Mouse (Mus musculus) embryonic facial prominence, embryonic 10.5 days (tissue): ENCODE measurements at regions not wholly inside any gene's neighbourhood (a gene's known extent, or its start where the extent isn't known, plus 50 kb on each side); places are given as distances from the start of the nearest gene placed in this dataset.

Experiments used
- DNase-seq: peaks from one replicate; pipeline ENCODE4 v3.0.0-alpha.2; 2017; ENCODE audit warnings: low spot score
- H3K27ac ChIP-seq: fragments of 300-500 bp; sonication (generic); replicated peaks from 2 replicates; pipeline ENCODE4 v1.5.1; 2016; ENCODE audit warnings: mild to moderate bottlenecking
- H3K27me3 ChIP-seq: fragments of 300-500 bp; sonication (generic); replicated peaks from 2 replicates; pipeline ENCODE4 v1.6.1; 2016; ENCODE audit warnings: low read depth, mild to moderate bottlenecking; ENCODE audit not compliant: poor library complexity, severe bottlenecking
- H3K36me3 ChIP-seq: fragments of 300-500 bp; sonication (generic); replicated peaks from 2 replicates; pipeline ENCODE4 v1.6.1; 2016; ENCODE audit warnings: mild to moderate bottlenecking, moderate library complexity
- H3K4me1 ChIP-seq: fragments of 300-500 bp; sonication (generic); 2 replicates; pipeline ENCODE4 v1.6.1; 2016
- H3K4me3 ChIP-seq: fragments of 300-500 bp; sonication (generic); 2 replicates; pipeline ENCODE4 v1.5.1; 2016; ENCODE audit warnings: mild to moderate bottlenecking, moderate library complexity
- H3K9me3 ChIP-seq: fragments of 300-500 bp; sonication (generic); 2 replicates; pipeline ENCODE4 v1.6.1; 2016; ENCODE audit warnings: mild to moderate bottlenecking
- WGBS: fragments of 180-500 bp; shearing (Covaris S2); methylation state at CpG from one replicate; pipeline ENCODE4 v1.1.7; 2016; 5-methylcytosine and 5-hydroxymethylcytosine counted together

- Histone ChIP-seq H3K9me3 (no peaks in the 10 kb centered on the region), H3K4me1 (no peaks in the 10 kb centered on the region), H3K27me3 (peaks cover 5% of the 10 kb centered on the region; the same call in 1 of the 2 replicates), H3K4me3 (no peak overlapping the region), H3K36me3 (no peaks in the 10 kb centered on the region), H3K27ac (no peak overlapping the region)
- WGBS = 80% methylated on average over 7 of the region's 7 CpGs
- no peak for DNase-seq
These were observed 192.4 kb upstream of the Mkln1 start for GRCm38 (mm10) chr6:31206106-31206505.

GRCm38 (mm10) chr6:31207231-31207630, 191.3 kb upstream of the Mkln1 start:
- H3K27ac ChIP-seq = no peak overlapping the region
- no peaks in the 10 kb centered on the region for H3K4me1 ChIP-seq
- H3K4me3 ChIP-seq = no peak overlapping the region
- H3K9me3 ChIP-seq = no peaks in the 10 kb centered on the region
- no peaks in the 10 kb centered on the region for H3K36me3 ChIP-seq
- 90% methylated on average over 12 of the region's 12 CpGs for WGBS
- peaks cover 5% of the 10 kb centered on the region; the same call in 1 of the 2 replicates for H3K27me3 ChIP-seq
- no peak for DNase-seq

DNA sequence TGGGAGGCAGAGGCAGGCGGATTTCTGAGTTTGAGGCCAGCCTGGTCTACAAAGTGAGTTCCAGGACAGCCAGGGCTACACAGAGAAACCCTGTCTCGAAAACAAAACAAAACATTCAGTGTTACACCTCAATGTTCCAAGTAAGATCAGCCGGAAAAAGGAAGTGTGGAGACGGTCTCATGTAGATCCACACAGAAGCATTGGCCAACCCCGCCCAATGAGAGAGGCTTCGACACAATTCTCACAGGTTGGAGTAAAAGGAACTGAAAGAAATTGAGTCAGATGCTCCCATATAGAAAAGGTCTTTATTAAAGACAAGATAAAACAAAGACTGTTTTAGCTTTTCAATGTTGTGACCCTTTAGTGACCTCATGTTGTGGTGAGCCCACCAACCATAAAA, 190.3 kb upstream of the Mkln1 start:
- no peaks in the 10 kb centered on the region for H3K36me3 ChIP-seq
- no peaks in the 10 kb centered on the region for H3K4me1 ChIP-seq
- WGBS = 94% methylated on average over 6 of the region's 6 CpGs
- no peaks in the 10 kb centered on the region for H3K9me3 ChIP-seq
- H3K27ac ChIP-seq = no peak overlapping the region
- H3K27me3 ChIP-seq = peaks cover 11% of the 10 kb centered on the region
- H3K4me3 ChIP-seq = no peak overlapping the region
- no peak for DNase-seq

GRCm38 (mm10) chr6:31209411-31210139, 189.0 kb upstream of the Mkln1 start:
- no peaks in the 10 kb centered on the region for H3K4me1 ChIP-seq
- H3K27me3 ChIP-seq = peaks cover 20% of the 10 kb centered on the region
- H3K27ac ChIP-seq = no peak overlapping the region
- 90% methylated on average over 15 of the region's 15 CpGs for WGBS
- no peaks in the 10 kb centered on the region for H3K36me3 ChIP-seq
- no peak overlapping the region for H3K4me3 ChIP-seq
- H3K9me3 ChIP-seq = no peaks in the 10 kb centered on the region
- DNase-seq = no peak

GRCm38 (mm10) chr6:31210209-31210714, 188.3 kb upstream of the Mkln1 start:
- H3K36me3 ChIP-seq = no peaks in the 10 kb centered on the region
- H3K27ac ChIP-seq = no peak overlapping the region
- peaks cover 26% of the 10 kb centered on the region for H3K27me3 ChIP-seq
- 78% methylated on average over 7 of the region's 7 CpGs for WGBS
- DNase-seq = no peak
- H3K4me1 ChIP-seq = no peaks in the 10 kb centered on the region
- no peaks in the 10 kb centered on the region for H3K9me3 ChIP-seq
- H3K4me3 ChIP-seq = no peak overlapping the region

GRCm38 (mm10) chr6:31211091-31211490, 187.4 kb upstream of the Mkln1 start:
- Histone ChIP-seq H3K27ac (no peak overlapping the region), H3K27me3 (peaks cover 34% of the 10 kb centered on the region), H3K9me3 (no peaks in the 10 kb centered on the region), H3K4me3 (no peak overlapping the region), H3K36me3 (no peaks in the 10 kb centered on the region), H3K4me1 (peaks cover 2% of the 10 kb centered on the region; the same call in 1 of the 2 replicates)
- DNase-seq = no peak
- WGBS = 86% methylated on average over 4 of the region's 4 CpGs

GRCm38 (mm10) chr6:31211616-31212015, 186.9 kb upstream of the Mkln1 start:
- H3K4me3 ChIP-seq = no peak overlapping the region
- WGBS = 85% methylated on average over 5 of the region's 5 CpGs
- no peaks in the 10 kb centered on the region for H3K36me3 ChIP-seq
- peaks cover 40% of the 10 kb centered on the region for H3K27me3 ChIP-seq
- no peaks in the 10 kb centered on the region for H3K9me3 ChIP-seq
- no peak for DNase-seq
- no peak overlapping the region for H3K27ac ChIP-seq
- H3K4me1 ChIP-seq = peaks cover 8% of the 10 kb centered on the region

GRCm38 (mm10) chr6:31212080-31212479, 186.5 kb upstream of the Mkln1 start:
- H3K9me3 ChIP-seq = no peaks in the 10 kb centered on the region
- H3K27ac ChIP-seq = no peak overlapping the region
- WGBS = 92% methylated on average over 7 of the region's 7 CpGs
- peaks cover 12% of the 10 kb centered on the region for H3K4me1 ChIP-seq
- H3K27me3 ChIP-seq = peaks cover 44% of the 10 kb centered on the region
- H3K36me3 ChIP-seq = no peaks in the 10 kb centered on the region
- DNase-seq = no peak
- H3K4me3 ChIP-seq = no peak overlapping the region

DNA sequence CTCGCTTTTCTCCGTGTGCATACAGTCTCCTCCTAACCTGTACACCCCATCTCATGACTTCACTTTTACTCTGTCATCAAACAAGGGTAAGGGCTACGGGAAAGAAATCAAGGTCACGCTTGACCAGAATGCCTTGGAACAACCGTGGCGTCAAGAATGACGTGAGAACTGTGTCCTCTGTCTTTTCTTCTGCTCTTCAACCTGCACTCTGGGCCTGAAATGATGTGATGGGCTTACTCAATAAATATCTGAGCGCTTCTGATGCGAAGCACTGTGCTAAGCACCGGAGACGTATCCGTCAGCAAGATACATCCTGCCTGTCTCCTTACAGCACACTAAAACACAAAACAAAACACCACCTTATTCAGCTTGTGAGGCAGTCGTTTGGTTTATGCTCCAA, 185.8 kb upstream of the Mkln1 start:
- no peak for DNase-seq
- 87% methylated on average over 13 of the region's 13 CpGs for WGBS
- H3K36me3 ChIP-seq = no peaks in the 10 kb centered on the region
- peaks cover 50% of the 10 kb centered on the region for H3K27me3 ChIP-seq
- H3K4me1 ChIP-seq = peaks cover 18% of the 10 kb centered on the region
- H3K4me3 ChIP-seq = no peak overlapping the region
- no peak overlapping the region for H3K27ac ChIP-seq
- H3K9me3 ChIP-seq = no peaks in the 10 kb centered on the region

- H3K36me3 ChIP-seq = no peaks in the 10 kb centered on the region
- 79% methylated on average over 4 of the region's 4 CpGs for WGBS
- no peak overlapping the region for H3K4me3 ChIP-seq
These were observed 185.4 kb upstream of the Mkln1 start for GRCm38 (mm10) chr6:31213161-31213560.

DNA sequence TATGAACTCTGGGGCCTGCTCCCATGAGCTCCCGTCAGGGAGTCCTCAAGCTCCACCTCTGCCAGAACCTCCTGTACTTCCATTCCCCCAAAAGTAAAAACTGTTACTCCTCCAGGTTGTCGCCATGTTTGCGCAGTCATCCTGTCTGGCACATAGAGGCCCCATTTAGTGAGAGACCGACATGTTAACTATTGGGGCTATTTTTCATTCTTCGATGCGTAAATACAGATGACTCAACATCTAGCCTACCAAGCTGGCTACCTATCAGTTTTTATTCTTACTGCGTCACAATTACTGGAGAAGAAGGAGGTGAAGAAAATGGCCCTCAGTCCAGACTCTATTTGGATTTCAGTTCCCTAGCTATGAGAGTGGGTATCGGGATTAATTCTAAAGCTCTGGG, 182.9 kb upstream of the Mkln1 start:
- 68% methylated on average over 8 of the region's 8 CpGs for WGBS
- Histone ChIP-seq H3K27me3 (peaks cover 75% of the 10 kb centered on the region), H3K4me1 (peaks cover 42% of the 10 kb centered on the region), H3K9me3 (no peaks in the 10 kb centered on the region), H3K4me3 (peak overlapping the region; percentile 86), H3K36me3 (no peaks in the 10 kb centered on the region), H3K27ac (no peak overlapping the region)
- DNase-seq = no peak

More at GRCm38 (mm10) chr6:31213161-31213560, 185.4 kb upstream of the Mkln1 start:
- peaks cover 23% of the 10 kb centered on the region for H3K4me1 ChIP-seq
- peaks cover 55% of the 10 kb centered on the region for H3K27me3 ChIP-seq
- no peak for DNase-seq
- H3K9me3 ChIP-seq = no peaks in the 10 kb centered on the region
- H3K27ac ChIP-seq = no peak overlapping the region

- peak; percentile 70 for DNase-seq
- Histone ChIP-seq H3K36me3 (no peaks in the 10 kb centered on the region), H3K4me3 (peak overlapping the region; percentile 86), H3K4me1 (peaks cover 47% of the 10 kb centered on the region), H3K27me3 (peaks cover 83% of the 10 kb centered on the region), H3K9me3 (no peaks in the 10 kb centered on the region), H3K27ac (peak overlapping the region; percentile 49; the same call in 1 of the 2 replicates)
- WGBS = under 1% methylated on average over 100 of the region's 100 CpGs
These were observed 182.1 kb upstream of the Mkln1 start for GRCm38 (mm10) chr6:31216206-31217059.
